Mouse (Mus musculus) neural tube, embryonic 10.5 days (tissue): ENCODE data around the gene Cyb5r3.
"Not testable (repeated sequence)": the region's sequence is repeated elsewhere in the genome, so short reads cannot be mapped to it uniquely, and the experiment has no call there.

Experiments used
- DNase-seq: peaks from one replicate; pipeline ENCODE4 v3.0.0-alpha.2; 2017; ENCODE audit warnings: low spot score; ENCODE audit errors: extremely low spot score

Gene Cyb5r3

GRCm38 (mm10) chr15:83150694-83151093, 21.7 kb downstream of the Cyb5r3 start:
- DNase-seq: no peak

GRCm38 (mm10) chr15:83150073-83150442, 22.3 kb downstream of the Cyb5r3 start:
- DNase-seq: no peak

- peak; percentile 97 for DNase-seq
These were observed 23.0 kb downstream of the Cyb5r3 start, which contains the start of gene Poldip3 for GRCm38 (mm10) chr15:83149196-83150072. Poldip3 (minus strand) TSS chr15:83149384.

- DNase-seq: no peak
These were observed 23.6 kb downstream of the Cyb5r3 start for GRCm38 (mm10) chr15:83148801-83149195.

GRCm38 (mm10) chr15:83148395-83148794, 24.0 kb downstream of the Cyb5r3 start:
- DNase-seq: no peak

GRCm38 (mm10) chr15:83145541-83145940, 26.9 kb downstream of the Cyb5r3 start:
- DNase-seq: no peak

- no peak for DNase-seq
These were observed 29.5 kb downstream of the Cyb5r3 start for GRCm38 (mm10) chr15:83142861-83143260.

GRCm38 (mm10) chr15:83135654-83136053, 36.7 kb downstream of the Cyb5r3 start:
- no peak for DNase-seq

- no peak for DNase-seq
These were observed 37.7 kb downstream of the Cyb5r3 start for GRCm38 (mm10) chr15:83134671-83135070.

- DNase-seq: no peak
These were observed 42.7 kb downstream of the Cyb5r3 start for GRCm38 (mm10) chr15:83129530-83130231.

GRCm38 (mm10) chr15:83127037-83127436, 45.4 kb downstream of the Cyb5r3 start:
- not testable (repeated sequence) for DNase-seq

- no peak for DNase-seq
These were observed 45.8 kb downstream of the Cyb5r3 start for GRCm38 (mm10) chr15:83126582-83126981.

GRCm38 (mm10) chr15:83124625-83125024, 47.8 kb downstream of the Cyb5r3 start:
- no peak for DNase-seq

- DNase-seq: peak; percentile 90
These were observed 49.7 kb downstream of the Cyb5r3 start, which contains the start of gene Rrp7a for GRCm38 (mm10) chr15:83122566-83123145. Rrp7a (minus strand) TSS chr15:83122801.

GRCm38 (mm10) chr15:83121709-83122565, 50.5 kb downstream of the Cyb5r3 start:
- peak; percentile 64 for DNase-seq

GRCm38 (mm10) chr15:83118360-83118759, 54.0 kb downstream of the Cyb5r3 start:
- DNase-seq: no peak

- DNase-seq: no peak
These were observed 57.3 kb downstream of the Cyb5r3 start for GRCm38 (mm10) chr15:83115071-83115470.

- no peak for DNase-seq
These were observed 58.3 kb downstream of the Cyb5r3 start for GRCm38 (mm10) chr15:83114106-83114505.

- peak; percentile 54 for DNase-seq
These were observed 59.5 kb downstream of the Cyb5r3 start for GRCm38 (mm10) chr15:83112898-83113297.

- no peak for DNase-seq
These were observed 60.5 kb downstream of the Cyb5r3 start for GRCm38 (mm10) chr15:83111874-83112273.

GRCm38 (mm10) chr15:83111290-83111689, 61.1 kb downstream of the Cyb5r3 start:
- DNase-seq: no peak
